Mouse (Mus musculus) midbrain, embryonic 15.5 days (tissue): ENCODE data around the gene Ndfip2. TPM values are rescaled to one million over a fixed set of nuclear protein-coding genes. Genes with fewer than 3 reads are reported as not detected.

Source experiments
- ATAC-seq: fragments of 200-750 bp; cut with Nextera tagmentation; replicated peaks from 2 replicates; pipeline ENCODE4 v1.8.0; 2017; ENCODE audit warnings: moderate TSS enrichment
- H3K27ac ChIP-seq: fragments of 300-500 bp; sonication (generic); 2 replicates; pipeline ENCODE4 v1.5.1; 2015; ENCODE audit warnings: mild to moderate bottlenecking, inconsistent platforms
- H3K27me3 ChIP-seq: fragments of 300-500 bp; sonication (generic); replicated peaks from 2 replicates; pipeline ENCODE4 v1.6.1; 2015; ENCODE audit warnings: inconsistent platforms
- H3K36me3 ChIP-seq: fragments of 300-500 bp; sonication (generic); replicated peaks from 2 replicates; pipeline ENCODE4 v1.6.1; 2015; ENCODE audit warnings: inconsistent platforms
- H3K4me1 ChIP-seq: fragments of 300-500 bp; sonication (generic); 2 replicates; pipeline ENCODE4 v1.6.1; 2015; ENCODE audit warnings: inconsistent platforms
- H3K4me2 ChIP-seq: fragments of 300-500 bp; sonication (generic); 2 replicates; pipeline ENCODE4 v1.6.1; 2015; ENCODE audit warnings: inconsistent platforms, mild to moderate bottlenecking, moderate library complexity
- H3K4me3 ChIP-seq: fragments of 300-500 bp; sonication (generic); 2 replicates; pipeline ENCODE4 v1.5.1; 2015; ENCODE audit warnings: mild to moderate bottlenecking, inconsistent platforms
- H3K9ac ChIP-seq: fragments of 300-500 bp; sonication (generic); 2 replicates; pipeline ENCODE4 v1.6.1; 2015; ENCODE audit warnings: mild to moderate bottlenecking, inconsistent platforms
- H3K9me3 ChIP-seq: fragments of 300-500 bp; sonication (generic); 2 replicates; pipeline ENCODE4 v1.6.1; 2016; ENCODE audit warnings: inconsistent platforms
- WGBS: fragments of 180-500 bp; shearing (Covaris S2); methylation state at CpG from one replicate; pipeline ENCODE4 v1.1.7; 2015; ENCODE audit warnings: mixed read lengths; 5-methylcytosine and 5-hydroxymethylcytosine counted together
- polyA plus RNA-seq: library from polyadenylated mRNA; unstranded; fragments of >200 nt; fragmentation: Nextera tagmentation; extraction: Ambion mirVana; gene quantifications from 2 replicates; pipeline ENCODE4 v1.2.1, GENCODE M21; 2015

Gene Ndfip2
- 104 and 110 TPM in 2 replicates for polyA plus RNA-seq

- Histone ChIP-seq H3K9me3 (no peaks in the 10 kb centered on the region), H3K4me3 (peak within 1 kb of the TSS; percentile 82), H3K4me1 (peaks cover 19% of the 10 kb centered on the region), H3K36me3 (no peaks in the 10 kb centered on the region), H3K4me2 (peak within 1 kb of the TSS; percentile 49), H3K27me3 (no peaks in the 10 kb centered on the region), H3K9ac (peak within 1 kb of the TSS; percentile 91), H3K27ac (peak within 1 kb of the TSS; percentile 92)
- peak; percentile 99 for ATAC-seq
- under 1% methylated on average over 69 of the region's 70 CpGs for WGBS
Observed at GRCm38 (mm10) chr14:105258379-105259034, at the start of gene Ndfip2. Gene Ndfip2 (plus strand): TSS chr14:105258573.

- WGBS, result 79% methylated on average over 9 of the region's 9 CpGs
- Histone ChIP-seq H3K4me1 (no peaks in the 10 kb centered on the region), H3K4me3 (no peak overlapping the region), H3K4me2 (no peak overlapping the region), H3K27me3 (no peaks in the 10 kb centered on the region), H3K27ac (no peak overlapping the region), H3K9ac (no peak overlapping the region), H3K36me3 (no peaks in the 10 kb centered on the region), H3K9me3 (no peaks in the 10 kb centered on the region)
- no peak for ATAC-seq
Observed at GRCm38 (mm10) chr14:105219525-105220376, 38.6 kb upstream of the Ndfip2 start.

- H3K4me3 ChIP-seq, result no peak overlapping the region
- no peaks in the 10 kb centered on the region for H3K36me3 ChIP-seq
- H3K4me2 ChIP-seq, result no peak overlapping the region
- no peaks in the 10 kb centered on the region for H3K9me3 ChIP-seq
- ATAC-seq, result no peak
- no peak overlapping the region for H3K27ac ChIP-seq
- H3K9ac ChIP-seq, result no peak overlapping the region
- 89% methylated on average over 4 of the region's 4 CpGs for WGBS
- no peaks in the 10 kb centered on the region for H3K27me3 ChIP-seq
- H3K4me1 ChIP-seq, result no peaks in the 10 kb centered on the region
Observed at GRCm38 (mm10) chr14:105222240-105222639, 36.1 kb upstream of the Ndfip2 start.

- no peak overlapping the region for H3K27ac ChIP-seq
- no peak overlapping the region for H3K4me2 ChIP-seq
- no peaks in the 10 kb centered on the region for H3K27me3 ChIP-seq
- no peaks in the 10 kb centered on the region for H3K36me3 ChIP-seq
- H3K4me1 ChIP-seq, result no peaks in the 10 kb centered on the region
- no peak for ATAC-seq
- no peak overlapping the region for H3K4me3 ChIP-seq
- no peaks in the 10 kb centered on the region for H3K9me3 ChIP-seq
- 95% methylated on average over 4 of the region's 4 CpGs for WGBS
- H3K9ac ChIP-seq, result no peak overlapping the region
Observed at GRCm38 (mm10) chr14:105225790-105226189, 32.6 kb upstream of the Ndfip2 start.

- ATAC-seq, result no peak
- no peak overlapping the region for H3K9ac ChIP-seq
- H3K27me3 ChIP-seq, result no peaks in the 10 kb centered on the region
- no peaks in the 10 kb centered on the region for H3K36me3 ChIP-seq
- H3K27ac ChIP-seq, result no peak overlapping the region
- H3K4me3 ChIP-seq, result no peak overlapping the region
- no peaks in the 10 kb centered on the region for H3K9me3 ChIP-seq
- no peaks in the 10 kb centered on the region for H3K4me1 ChIP-seq
- no peak overlapping the region for H3K4me2 ChIP-seq
- 54% methylated on average over 6 of the region's 6 CpGs for WGBS
Observed at GRCm38 (mm10) chr14:105232421-105232820, 26.0 kb upstream of the Ndfip2 start.

GRCm38 (mm10) chr14:105236596-105236995, 21.8 kb upstream of the Ndfip2 start:
- Histone ChIP-seq H3K9me3 (no peaks in the 10 kb centered on the region), H3K36me3 (no peaks in the 10 kb centered on the region), H3K4me1 (no peaks in the 10 kb centered on the region), H3K4me3 (no peak overlapping the region), H3K27ac (no peak overlapping the region), H3K4me2 (no peak overlapping the region), H3K27me3 (no peaks in the 10 kb centered on the region), H3K9ac (no peak overlapping the region)
- ATAC-seq, result no peak
- WGBS, result 81% methylated on average over 4 of the region's 4 CpGs

- Histone ChIP-seq H3K4me3 (no peak overlapping the region), H3K27me3 (no peaks in the 10 kb centered on the region), H3K36me3 (no peaks in the 10 kb centered on the region), H3K9me3 (no peaks in the 10 kb centered on the region), H3K9ac (no peak overlapping the region), H3K4me1 (no peaks in the 10 kb centered on the region), H3K27ac (no peak overlapping the region), H3K4me2 (no peak overlapping the region)
- WGBS, result 85% methylated on average over 9 of the region's 9 CpGs
- ATAC-seq, result no peak
Observed at GRCm38 (mm10) chr14:105237736-105238135, 20.6 kb upstream of the Ndfip2 start.

GRCm38 (mm10) chr14:105238450-105239038, 19.8 kb upstream of the Ndfip2 start:
- no peak for ATAC-seq
- no peak overlapping the region for H3K9ac ChIP-seq

GRCm38 (mm10) chr14:105240120-105240519, 18.3 kb upstream of the Ndfip2 start:
- no peak for ATAC-seq
- 82% methylated on average over 10 of the region's 10 CpGs for WGBS
- H3K9ac ChIP-seq, result no peak overlapping the region
- H3K27ac ChIP-seq, result no peak overlapping the region
- H3K27me3 ChIP-seq, result no peaks in the 10 kb centered on the region
- no peaks in the 10 kb centered on the region for H3K36me3 ChIP-seq
- H3K4me2 ChIP-seq, result no peak overlapping the region
- no peak overlapping the region for H3K4me3 ChIP-seq
- no peaks in the 10 kb centered on the region for H3K9me3 ChIP-seq
- H3K4me1 ChIP-seq, result no peaks in the 10 kb centered on the region

More at GRCm38 (mm10) chr14:105238450-105239038, 19.8 kb upstream of the Ndfip2 start:
- 81% methylated on average over 5 of the region's 5 CpGs for WGBS
- Histone ChIP-seq H3K36me3 (no peaks in the 10 kb centered on the region), H3K4me1 (no peaks in the 10 kb centered on the region), H3K27ac (no peak overlapping the region), H3K4me2 (no peak overlapping the region), H3K4me3 (no peak overlapping the region), H3K9me3 (no peaks in the 10 kb centered on the region), H3K27me3 (no peaks in the 10 kb centered on the region)

- Histone ChIP-seq H3K27me3 (no peaks in the 10 kb centered on the region), H3K4me2 (no peak overlapping the region), H3K9me3 (no peaks in the 10 kb centered on the region), H3K9ac (no peak overlapping the region), H3K36me3 (no peaks in the 10 kb centered on the region), H3K27ac (no peak overlapping the region), H3K4me1 (no peaks in the 10 kb centered on the region), H3K4me3 (no peak overlapping the region)
- ATAC-seq, result no peak
- WGBS, result 89% methylated on average over 7 of the region's 7 CpGs
Observed at GRCm38 (mm10) chr14:105243805-105244443, 14.4 kb upstream of the Ndfip2 start.

- Histone ChIP-seq H3K27me3 (no peaks in the 10 kb centered on the region), H3K27ac (no peak overlapping the region), H3K36me3 (no peaks in the 10 kb centered on the region), H3K4me1 (no peaks in the 10 kb centered on the region), H3K9ac (no peak overlapping the region), H3K4me3 (no peak overlapping the region), H3K4me2 (no peak overlapping the region), H3K9me3 (no peaks in the 10 kb centered on the region)
- ATAC-seq, result no peak
Observed at GRCm38 (mm10) chr14:105251038-105251437, 7.3 kb upstream of the Ndfip2 start.

- Histone ChIP-seq H3K4me1 (0 out of 2 replicates have a peak, but pooled peaks cover 2% of the 10 kb centered on the region), H3K27ac (no peak overlapping the region), H3K4me3 (no peak overlapping the region), H3K9me3 (no peaks in the 10 kb centered on the region), H3K9ac (no peak overlapping the region), H3K27me3 (no peaks in the 10 kb centered on the region), H3K36me3 (no peaks in the 10 kb centered on the region), H3K4me2 (no peak overlapping the region)
- ATAC-seq, result no peak
- WGBS, result 34% methylated on average over 7 of the region's 7 CpGs
Observed at GRCm38 (mm10) chr14:105253304-105253703, 5.1 kb upstream of the Ndfip2 start.
